Mouse (Mus musculus) heart, embryonic 16.5 days (tissue): ENCODE measurements around the gene Iqcg. TPM values are rescaled to one million over a fixed set of nuclear protein-coding genes. Genes with fewer than 3 reads are reported as not detected.
"Not testable (repeated sequence)": the region's sequence is repeated elsewhere in the genome, so short reads cannot be mapped to it uniquely, and the experiment has no call there.

ENCODE experiments used
- ATAC-seq: fragments of 200-750 bp; cut with Nextera tagmentation; replicated peaks from 2 replicates; pipeline ENCODE4 v1.8.0; 2017; ENCODE audit warnings: moderate number of reproducible peaks; ENCODE audit not compliant: insufficient read depth, low FRiP score; ENCODE audit errors: extremely low read depth
- H3K27ac ChIP-seq: fragments of 300-500 bp; sonication (generic); 2 replicates; pipeline ENCODE4 v1.5.1; 2014; ENCODE audit warnings: mild to moderate bottlenecking, low read length, control low read depth, moderate library complexity
- H3K27me3 ChIP-seq: fragments of 300-500 bp; sonication (generic); 2 replicates; pipeline ENCODE4 v1.6.1; 2014; ENCODE audit warnings: low read length, mixed read lengths; ENCODE audit not compliant: control insufficient read depth, insufficient read depth
- H3K36me3 ChIP-seq: fragments of 300-500 bp; sonication (generic); 2 replicates; pipeline ENCODE4 v1.6.1; 2014; ENCODE audit not compliant: control insufficient read depth, insufficient read depth
- H3K4me1 ChIP-seq: fragments of 300-500 bp; sonication (generic); 2 replicates; pipeline ENCODE4 v1.6.1; 2014; ENCODE audit warnings: low read length, mixed read lengths; ENCODE audit not compliant: control insufficient read depth, insufficient read depth
- H3K4me2 ChIP-seq: fragments of 300-500 bp; sonication (generic); 2 replicates; pipeline ENCODE4 v1.6.1; 2014; ENCODE audit warnings: low read depth, mild to moderate bottlenecking, control low read depth, low read length
- H3K4me3 ChIP-seq: fragments of 300-500 bp; sonication (generic); 2 replicates; pipeline ENCODE4 v1.5.1; 2014; ENCODE audit warnings: mild to moderate bottlenecking, control low read depth, low read length
- H3K9ac ChIP-seq: fragments of 300-500 bp; sonication (generic); 2 replicates; pipeline ENCODE4 v1.6.1; 2014; ENCODE audit warnings: low read length, control low read depth
- H3K9me3 ChIP-seq: fragments of 300-500 bp; sonication (generic); replicated peaks from 2 replicates; pipeline ENCODE4 v1.6.1; 2016; ENCODE audit warnings: low read length; ENCODE audit not compliant: control insufficient read depth
- WGBS: fragments of 180-500 bp; shearing (Covaris S2); extraction: QIAGEN DNeasy Blood & Tissue Kit; methylation state at CpG from one replicate; pipeline ENCODE4 v1.1.7; 2014; 5-methylcytosine and 5-hydroxymethylcytosine counted together
- polyA plus RNA-seq: library from polyadenylated mRNA; unstranded; fragments of >200 nt; fragmentation: Nextera tagmentation; extraction: Ambion mirVana; gene quantifications from 2 replicates; pipeline ENCODE4 v1.2.1, GENCODE M21; 2015

Gene Iqcg
- polyA plus RNA-seq, 1 experiment from 2014 or later, result 2.9 TPM

- Histone ChIP-seq H3K4me3 (no peak overlapping the region), H3K36me3 (peaks cover 9% of the 10 kb centered on the region), H3K9ac (no peak overlapping the region), H3K9me3 (no peaks in the 10 kb centered on the region), H3K4me1 (no peaks in the 10 kb centered on the region), H3K4me2 (no peak overlapping the region), H3K27ac (no peak overlapping the region), H3K27me3 (no peaks in the 10 kb centered on the region)
- ATAC-seq, result no peak
Measured at GRCm38 (mm10) chr16:33070928-33071327, 14.9 kb upstream of the Iqcg start.

- Histone ChIP-seq H3K4me2 (no peak overlapping the region), H3K4me1 (peaks cover 9% of the 10 kb centered on the region), H3K27ac (no peak overlapping the region), H3K4me3 (no peak overlapping the region), H3K27me3 (no peaks in the 10 kb centered on the region), H3K36me3 (peaks cover 9% of the 10 kb centered on the region), H3K9me3 (no peaks in the 10 kb centered on the region), H3K9ac (no peak overlapping the region)
- WGBS, result 78% methylated on average over 9 of the region's 9 CpGs
- ATAC-seq, result no peak
Measured at GRCm38 (mm10) chr16:33064636-33065035, 8.6 kb upstream of the Iqcg start.

DNA sequence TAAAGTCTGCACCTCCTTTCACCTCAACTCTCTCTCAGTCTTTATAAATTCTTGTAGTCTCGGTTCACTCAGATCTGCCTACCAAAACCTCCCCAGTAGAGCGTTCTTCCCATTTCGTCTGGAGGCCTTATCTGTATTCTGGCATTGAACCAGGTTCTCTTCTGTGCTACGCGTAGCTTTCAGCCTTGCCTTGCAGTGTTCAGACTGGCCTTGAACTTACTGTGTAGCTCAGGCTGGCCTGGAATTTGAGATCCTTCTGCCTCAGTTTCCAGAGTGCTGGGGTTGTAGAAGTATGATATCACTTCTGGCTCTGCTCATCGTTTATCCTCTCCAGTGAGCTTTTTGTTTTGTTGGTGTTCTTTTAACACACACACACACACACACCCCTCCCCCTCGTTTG, 7.2 kb upstream of the Iqcg start:
- WGBS, result 19% methylated on average over 7 of the region's 7 CpGs
- peak overlapping the region; percentile 75 for H3K9ac ChIP-seq

GRCm38 (mm10) chr16:33062682-33063131, 6.7 kb upstream of the Iqcg start:
- Histone ChIP-seq H3K9ac (peak overlapping the region; percentile 75), H3K4me1 (peaks cover 16% of the 10 kb centered on the region), H3K27me3 (no peaks in the 10 kb centered on the region), H3K4me2 (peak overlapping the region; percentile 86), H3K27ac (peak overlapping the region; percentile 89), H3K36me3 (peaks cover 22% of the 10 kb centered on the region), H3K9me3 (no peaks in the 10 kb centered on the region), H3K4me3 (peak overlapping the region; percentile 63)
- ATAC-seq, result peak; percentile 52
- WGBS, result under 1% methylated on average over 35 of the region's 35 CpGs

More for the DNA sequence above, 7.2 kb upstream of the Iqcg start:
- peaks cover 18% of the 10 kb centered on the region for H3K36me3 ChIP-seq
- ATAC-seq, result no peak
- no peaks in the 10 kb centered on the region for H3K27me3 ChIP-seq
- peaks cover 11% of the 10 kb centered on the region for H3K4me1 ChIP-seq
- H3K9me3 ChIP-seq, result no peaks in the 10 kb centered on the region
- peak overlapping the region; percentile 63 for H3K4me3 ChIP-seq
- H3K27ac ChIP-seq, result peak overlapping the region; percentile 89
- H3K4me2 ChIP-seq, result peak overlapping the region; percentile 86

DNA sequence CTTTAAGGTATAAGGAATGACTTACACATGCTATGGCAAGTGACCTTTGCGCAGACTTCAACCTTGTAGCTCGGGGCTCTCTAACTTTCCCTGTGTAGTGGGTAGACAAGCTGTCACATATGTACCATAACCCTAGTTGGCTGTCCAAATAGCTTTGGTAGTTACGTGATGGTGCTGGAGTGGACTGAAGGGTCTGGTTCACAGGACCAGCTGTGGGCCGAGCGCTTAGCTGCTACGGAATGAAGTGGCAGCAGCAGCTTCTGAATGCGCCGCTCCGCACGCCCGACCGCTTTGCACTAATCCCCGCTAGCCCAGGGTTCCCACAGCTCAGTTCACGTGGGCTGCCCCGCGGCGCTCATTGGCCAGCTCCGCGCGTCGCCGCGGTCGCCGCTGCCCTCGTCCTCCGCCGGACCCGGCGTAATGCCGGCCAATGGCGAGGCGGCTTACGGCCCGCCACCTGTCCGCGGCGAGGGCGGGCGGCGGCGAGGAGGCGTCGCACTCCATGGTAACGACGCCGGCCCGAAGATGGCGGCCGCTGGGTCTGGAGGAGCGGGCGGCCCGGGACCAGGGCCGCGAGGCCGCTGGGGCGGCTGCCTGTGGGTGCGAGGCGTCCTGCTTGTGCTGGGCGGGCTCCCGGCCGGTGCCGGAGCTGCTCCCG, 6.1 kb upstream of the Iqcg start, which contains the start of gene Lmln:
Gene Lmln, plus strand, starts transcription at position 498 of the 658 bp plus-strand sequence.
- Histone ChIP-seq H3K36me3 (peaks cover 22% of the 10 kb centered on the region), H3K27me3 (no peaks in the 10 kb centered on the region), H3K4me1 (peaks cover 16% of the 10 kb centered on the region), H3K27ac (peak within 1 kb of the TSS; percentile 89), H3K9ac (peak within 1 kb of the TSS; percentile 75), H3K4me3 (peak within 1 kb of the TSS; percentile 63), H3K9me3 (no peaks in the 10 kb centered on the region), H3K4me2 (peak within 1 kb of the TSS; percentile 86)
- ATAC-seq, result peak; percentile 98
- whole genome bisulfite sequencing, result under 1% methylated on average over 51 of the region's 64 CpGs

DNA sequence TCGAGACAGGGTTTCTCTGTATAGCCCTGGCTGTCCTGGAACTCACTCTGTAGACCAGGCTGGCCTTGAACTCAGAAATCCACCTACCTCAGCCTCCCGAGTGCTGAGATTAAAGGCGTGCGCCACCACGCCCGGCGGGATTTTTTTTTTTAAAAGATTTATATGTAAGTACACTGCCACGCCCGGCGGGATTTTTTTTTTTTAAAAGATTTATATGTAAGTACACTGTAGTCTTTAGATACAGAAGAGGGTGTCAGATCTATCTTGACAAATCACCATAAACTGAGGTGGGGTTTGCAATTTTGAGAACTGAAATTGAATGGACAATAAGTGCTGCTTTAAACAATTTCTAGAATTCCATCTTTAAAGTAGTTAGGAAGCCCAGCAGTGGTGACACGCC, 5.4 kb upstream of the Iqcg start:
- H3K4me1 ChIP-seq, result peaks cover 16% of the 10 kb centered on the region
- H3K27ac ChIP-seq, result peak overlapping the region; percentile 89
- H3K9ac ChIP-seq, result peak overlapping the region; percentile 75
- peaks cover 22% of the 10 kb centered on the region for H3K36me3 ChIP-seq
- H3K27me3 ChIP-seq, result no peaks in the 10 kb centered on the region
- no peak overlapping the region; the same call in 1 of the 2 replicates for H3K4me3 ChIP-seq
- no peak for ATAC-seq
- peak overlapping the region; percentile 86 for H3K4me2 ChIP-seq
- WGBS, result 48% methylated on average over 11 of the region's 11 CpGs
- H3K9me3 ChIP-seq, result no peaks in the 10 kb centered on the region

DNA sequence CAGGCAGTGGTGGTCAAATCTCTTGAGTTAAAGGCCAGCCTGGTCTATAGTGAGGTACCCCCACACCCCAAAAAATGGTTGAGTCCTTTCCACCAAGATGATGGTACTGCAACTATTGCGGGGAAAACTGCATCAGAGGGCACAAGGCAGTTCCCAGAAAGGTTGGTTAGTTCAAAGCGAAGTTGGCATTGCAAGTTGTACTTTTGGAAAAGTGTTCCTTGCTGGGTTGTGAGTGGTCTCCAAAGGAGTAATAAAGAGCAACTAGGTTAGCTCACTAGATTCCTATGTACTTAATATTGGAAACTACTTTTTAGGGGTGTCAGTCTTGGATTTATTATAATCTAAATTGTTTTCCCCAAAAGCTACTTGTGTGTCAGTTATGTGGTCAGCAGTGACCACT, 4.9 kb upstream of the Iqcg start:
- Histone ChIP-seq H3K27ac (no peak overlapping the region), H3K27me3 (no peaks in the 10 kb centered on the region), H3K4me1 (peaks cover 16% of the 10 kb centered on the region), H3K9me3 (no peaks in the 10 kb centered on the region), H3K4me3 (no peak overlapping the region), H3K36me3 (peaks cover 22% of the 10 kb centered on the region), H3K4me2 (no peak overlapping the region), H3K9ac (no peak overlapping the region)
- WGBS, result 87% methylated on average over 2 of the region's 2 CpGs
- ATAC-seq, result no peak

DNA sequence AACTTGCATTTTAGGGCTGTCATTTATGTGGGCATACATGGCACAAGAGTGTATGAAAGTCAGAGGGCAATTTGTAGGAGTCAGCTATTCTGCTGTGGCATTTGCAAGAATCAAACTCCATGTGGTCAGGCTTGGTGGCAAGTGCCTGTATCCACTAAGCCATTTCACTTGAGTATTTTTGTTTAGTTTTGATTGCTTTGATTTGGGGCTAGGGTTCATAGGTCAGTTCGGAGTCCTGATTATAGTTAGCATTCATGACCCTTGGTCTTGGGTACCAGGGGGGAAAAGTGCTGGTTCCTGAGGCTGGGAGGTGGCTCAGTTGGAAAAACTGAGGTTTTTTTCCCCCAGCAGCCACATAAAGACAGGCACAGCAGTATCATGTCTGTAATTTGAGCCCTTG, 3.5 kb upstream of the Iqcg start:
- H3K4me2 ChIP-seq, result no peak overlapping the region
- WGBS, result 91% methylated on average over 1 of the region's 1 CpGs
- ATAC-seq, result no peak
- H3K36me3 ChIP-seq, result peaks cover 22% of the 10 kb centered on the region
- H3K9me3 ChIP-seq, result no peaks in the 10 kb centered on the region
- H3K27me3 ChIP-seq, result no peaks in the 10 kb centered on the region
- H3K4me1 ChIP-seq, result peaks cover 19% of the 10 kb centered on the region
- H3K9ac ChIP-seq, result no peak overlapping the region
- H3K27ac ChIP-seq, result no peak overlapping the region
- no peak overlapping the region for H3K4me3 ChIP-seq

GRCm38 (mm10) chr16:33058656-33059055, 2.6 kb upstream of the Iqcg start:
- H3K27me3 ChIP-seq, H3K9me3 ChIP-seq, H3K27ac ChIP-seq, H3K4me3 ChIP-seq, ATAC-seq, H3K9ac ChIP-seq, H3K4me2 ChIP-seq: not testable (repeated sequence)
- WGBS, result 85% methylated on average over 9 of the region's 9 CpGs
- H3K36me3 ChIP-seq, result peaks cover 22% of the 10 kb centered on the region
- peaks cover 17% of the 10 kb centered on the region for H3K4me1 ChIP-seq
